Mouse (Mus musculus) lung, adult 10 weeks (tissue): ENCODE measurements around the gene Fut2. TPM values are rescaled to one million over a fixed set of nuclear protein-coding genes. Genes with fewer than 3 reads are reported as not detected.

ENCODE experiments used
- polyA plus RNA-seq: library from polyadenylated mRNA; stranded (reverse); fragments of 350-450 nt; fragmentation: Illumina TruSeq; extraction: RNeasy Lipid Tissue Mini Kit (QIAGEN cat#74804); gene quantifications from one replicate; pipeline ENCODE4 v1.2.3, GENCODE M21; 2014; ENCODE audit warnings: low read depth, low replicate concordance; ENCODE audit not compliant: insufficient read depth

The Fut2 gene
- 0.20 TPM for polyA plus RNA-seq

DNA sequence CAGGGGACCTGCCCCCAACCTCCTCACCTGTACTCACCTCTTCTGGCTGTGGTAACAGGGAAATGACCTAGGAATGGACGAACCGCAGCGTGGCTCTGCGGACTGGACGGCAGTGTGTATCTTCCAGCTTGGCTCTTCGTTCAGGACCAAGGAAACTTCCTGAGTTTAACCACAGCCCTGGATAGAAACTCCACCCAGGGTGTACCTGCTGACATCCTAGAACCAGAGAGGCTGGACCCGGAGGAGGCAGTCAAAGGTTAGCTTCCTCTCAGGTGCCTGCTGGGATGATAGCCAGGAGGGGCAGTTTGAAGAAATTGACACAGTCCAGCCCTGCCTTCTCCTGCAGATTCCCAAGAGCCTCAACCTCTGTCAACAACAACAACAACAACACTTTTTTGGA is at the start of gene Fut2:
TSS of gene Fut2 (minus strand) at position 234 of the 400 bp plus-strand sequence.

DNA sequence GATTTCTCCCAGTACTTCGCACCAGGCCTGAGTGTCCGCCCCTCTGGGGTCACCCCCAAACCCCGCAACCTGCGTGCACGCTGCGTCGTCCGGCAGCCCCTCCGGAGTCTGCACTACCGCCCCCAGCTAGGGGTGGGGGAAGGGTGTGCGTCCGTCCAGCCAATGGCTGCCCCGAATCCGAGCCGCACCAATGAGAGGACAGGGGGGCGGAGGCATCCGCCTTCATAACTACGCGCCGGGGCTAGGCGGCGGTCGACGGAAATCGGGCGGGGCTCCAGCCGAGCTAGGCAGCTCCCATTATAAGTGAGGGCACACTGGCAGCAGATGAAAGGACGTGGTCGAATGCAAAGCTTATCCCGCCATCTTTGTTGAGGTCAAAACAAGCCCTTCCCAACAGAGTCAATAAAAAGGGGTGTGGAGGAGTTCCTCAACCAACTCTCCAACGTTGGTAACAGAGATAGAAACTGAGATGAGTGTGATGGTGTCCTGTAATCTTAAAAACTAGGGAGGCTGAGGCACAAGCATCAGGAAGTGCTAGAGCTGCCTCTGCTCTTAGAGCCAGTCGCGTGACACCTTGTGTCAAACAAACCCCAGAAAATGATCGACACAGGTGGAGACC is 49.0 kb upstream of the Fut2 start, which contains the start of gene Rpl18:
TSS of gene Rpl18 (plus strand) at position 368 of the 619 bp plus-strand sequence.

GRCm38 (mm10) chr7:45704730-45705442 is 38.7 kb upstream of the Fut2 start, which contains the start of gene Dbp:
TSS of gene Dbp (plus strand) at chr7:45705088.

DNA sequence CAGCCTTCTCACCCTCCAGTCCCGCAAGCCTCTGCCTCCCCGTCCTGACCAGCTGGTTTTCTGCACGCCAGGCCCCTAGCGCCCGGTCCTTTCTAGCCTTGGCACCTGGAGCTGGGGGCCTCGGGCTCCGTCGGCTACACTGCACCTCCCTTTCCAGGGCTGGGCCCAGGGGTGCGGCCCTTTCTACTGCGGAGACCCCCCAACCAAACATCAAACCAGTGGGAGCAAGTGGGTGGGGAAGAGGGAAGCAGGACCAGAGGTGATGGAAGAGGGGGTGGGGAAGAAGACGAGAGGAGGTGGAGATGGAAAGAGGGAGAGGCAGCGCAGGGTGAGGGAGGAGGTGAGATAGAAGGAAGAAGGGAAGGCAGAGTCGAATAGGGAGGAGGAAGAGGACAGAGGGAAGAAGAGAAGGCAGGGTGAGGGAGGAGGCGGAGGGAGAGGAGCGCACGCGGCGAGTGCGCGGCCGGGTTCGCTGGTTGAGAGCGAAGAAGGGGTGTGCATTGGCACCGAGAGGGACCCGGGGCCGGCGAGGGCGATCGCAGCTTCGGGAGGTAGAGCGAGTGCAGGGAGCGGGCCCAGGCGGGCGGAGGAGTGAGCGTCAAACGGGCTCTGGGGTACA is 33.4 kb upstream of the Fut2 start, which contains the start of gene Car11:
TSS of gene Car11 (plus strand) at position 321 of the 619 bp plus-strand sequence.

GRCm38 (mm10) chr7:45693921-45694591 is 27.9 kb upstream of the Fut2 start, which contains the start of gene Sec1:
TSS of gene Sec1 (minus strand) at chr7:45694402.

DNA sequence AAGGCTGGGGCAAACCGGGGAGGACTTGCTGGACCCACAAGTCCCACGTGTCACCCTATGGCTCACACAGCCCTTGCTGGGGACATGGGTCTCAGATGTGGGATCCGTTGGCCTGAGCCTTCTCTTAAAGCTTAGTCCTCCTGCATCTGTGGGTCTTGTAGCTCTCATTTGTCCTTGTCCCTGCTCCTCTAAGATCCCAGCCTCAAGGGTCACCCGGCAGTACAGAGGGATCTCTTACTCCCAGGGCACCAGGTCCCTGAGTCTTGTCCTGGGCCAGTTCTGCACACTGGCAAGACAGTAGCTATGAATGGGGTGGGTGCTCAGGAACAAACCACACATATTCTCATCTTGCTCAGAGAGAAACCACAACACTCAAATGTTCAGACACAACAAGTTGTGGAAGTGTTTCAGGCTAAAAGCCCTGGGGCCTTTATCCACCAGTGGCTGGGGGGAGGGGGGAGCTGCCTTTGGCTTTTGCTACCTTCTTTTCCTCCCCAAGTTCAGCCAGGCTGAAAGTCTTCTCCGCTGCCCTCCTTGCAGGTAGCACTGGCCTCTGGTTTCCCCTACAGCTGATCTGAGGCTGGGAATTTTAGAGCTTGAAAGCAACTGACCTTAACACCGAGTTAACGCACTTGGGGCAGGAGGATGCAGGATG is 17.3 kb upstream of the Fut2 start, which contains the start of gene Ntn5:
TSS of gene Ntn5 (plus strand) at position 627 of the 655 bp plus-strand sequence.

GRCm38 (mm10) chr7:45639561-45640027 is 26.6 kb downstream of the Fut2 start, which contains the start of gene Mamstr:
TSS of gene Mamstr (plus strand) at chr7:45639977.

DNA sequence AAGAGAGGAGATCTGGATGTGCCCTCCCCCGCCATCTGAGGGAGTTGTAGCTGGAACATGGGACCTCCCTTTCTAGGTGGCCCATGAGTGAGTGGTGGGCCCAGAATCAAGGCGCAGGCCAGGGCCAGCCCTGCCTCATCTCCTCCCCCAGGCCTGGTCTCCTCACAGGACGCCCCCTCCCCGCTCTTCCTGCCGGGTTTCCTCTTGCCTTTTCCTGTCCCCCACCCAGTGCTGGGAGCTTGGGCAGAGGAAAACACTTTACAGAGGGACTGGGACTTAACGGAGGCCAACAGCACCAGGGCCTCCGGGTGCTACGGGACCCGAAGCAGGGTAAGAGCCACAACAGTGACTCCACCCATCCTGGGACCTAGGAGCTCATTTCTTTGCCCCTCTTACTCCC is 38.9 kb downstream of the Fut2 start, which contains the start of gene Rasip1:
TSS of gene Rasip1 (plus strand) at position 228 of the 400 bp plus-strand sequence.

GRCm38 (mm10) chr7:45621443-45621842 is 44.8 kb downstream of the Fut2 start, which contains the start of gene Izumo1:
TSS of gene Izumo1 (plus strand) at chr7:45621811.

GRCm38 (mm10) chr7:45617042-45617695 is 49.0 kb downstream of the Fut2 start, which contains the start of gene Fut1:
TSS of gene Fut1 (plus strand) at chr7:45617289.

Other genes starting within 250 kb of the Fut2 start
- gene Lhb, start 245.6 kb downstream of the Fut2 start, polyA plus RNA-seq, result 5.9 TPM
- gene Gys1, start 231.6 kb downstream of the Fut2 start, polyA plus RNA-seq, result 8.9 TPM
- 33.3 TPM for gene Ruvbl2, start 228.3 kb downstream of the Fut2 start, polyA plus RNA-seq
- 2,902 TPM for gene Ftl1, start 206.5 kb downstream of the Fut2 start, polyA plus RNA-seq
- gene Bax, start 199.5 kb downstream of the Fut2 start, polyA plus RNA-seq, result 93.3 TPM
- not detected for gene Tulp2, start 184.5 kb downstream of the Fut2 start, polyA plus RNA-seq
- gene Gm45808, start 179.6 kb downstream of the Fut2 start, polyA plus RNA-seq, result not detected
- gene Dhdh, start 177.6 kb downstream of the Fut2 start, polyA plus RNA-seq, result 5.0 TPM
- 134 TPM for gene Nucb1, start 156.0 kb downstream of the Fut2 start, polyA plus RNA-seq
- gene Ppp1r15a, start 140.1 kb downstream of the Fut2 start, polyA plus RNA-seq, result 62.8 TPM
- 5.7 TPM for gene Plekha4, start 140.1 kb downstream of the Fut2 start, polyA plus RNA-seq
- 0.54 TPM for gene Hsd17b14, start 111.5 kb downstream of the Fut2 start, polyA plus RNA-seq
- 43.0 TPM for gene Bcat2, start 96.2 kb downstream of the Fut2 start, polyA plus RNA-seq
- gene Fgf21, start 50.9 kb downstream of the Fut2 start, polyA plus RNA-seq, result not detected
- not detected for gene Fut1, start 49.1 kb downstream of the Fut2 start, polyA plus RNA-seq
- 0.38 TPM for gene Izumo1, start 44.6 kb downstream of the Fut2 start, polyA plus RNA-seq
- gene Rasip1, start 38.9 kb downstream of the Fut2 start, polyA plus RNA-seq, result 47.4 TPM
- 1.9 TPM for gene Mamstr, start 26.4 kb downstream of the Fut2 start, polyA plus RNA-seq
- 0.75 TPM for gene Ntn5, start 17.6 kb upstream of the Fut2 start, polyA plus RNA-seq
- gene Sec1, start 28.0 kb upstream of the Fut2 start, polyA plus RNA-seq, result 0.90 TPM
- gene Car11, start 33.4 kb upstream of the Fut2 start, polyA plus RNA-seq, result 1.7 TPM
- gene Dbp, start 38.7 kb upstream of the Fut2 start, polyA plus RNA-seq, result 6.5 TPM
- gene Rpl18, start 49.1 kb upstream of the Fut2 start, polyA plus RNA-seq, result 1,283 TPM
- gene Sphk2, start 51.6 kb upstream of the Fut2 start, polyA plus RNA-seq, result 16.2 TPM
- 3.8 TPM for gene Fam83e, start 54.8 kb upstream of the Fut2 start, polyA plus RNA-seq
- gene Spaca4, start 59.4 kb upstream of the Fut2 start, polyA plus RNA-seq, result not detected
- 0.09 TPM for gene Lmtk3, start 117.3 kb upstream of the Fut2 start, polyA plus RNA-seq
- gene Sult2b1, start 118.3 kb upstream of the Fut2 start, polyA plus RNA-seq, result 2.2 TPM
- gene Cyth2, start 148.2 kb upstream of the Fut2 start, polyA plus RNA-seq, result 73.8 TPM
- not detected for gene Kcnj14, start 158.4 kb upstream of the Fut2 start, polyA plus RNA-seq
- 10.2 TPM for gene Grwd1, start 164.6 kb upstream of the Fut2 start, polyA plus RNA-seq
- gene Kdelr1, start 206.4 kb upstream of the Fut2 start, polyA plus RNA-seq, result 108 TPM
- gene Grin2d, start 212.0 kb upstream of the Fut2 start, polyA plus RNA-seq, result 0.46 TPM
- gene Syngr4, start 230.3 kb upstream of the Fut2 start, polyA plus RNA-seq, result not detected
- gene Tmem143, start 230.5 kb upstream of the Fut2 start, polyA plus RNA-seq, result 8.7 TPM